Mouse (Mus musculus): ENCODE data around the gene Tmbim7. TPM values are rescaled to one million over a fixed set of nuclear protein-coding genes. Genes with fewer than 3 reads are reported as not detected.
"Not testable (repeated sequence)": the region's sequence is repeated elsewhere in the genome, so short reads cannot be mapped to it uniquely, and the experiment has no call there.

The Tmbim7 gene
- total RNA-seq (2021) (not detected), polyA plus RNA-seq (2012; rRNA removed) (not detected in 2 replicates)
- long read RNA-seq: 0 reads

GRCm38 (mm10) chr5:3650881-3651280, at the start of gene Tmbim7:
Gene Tmbim7, plus strand, starts transcription at chr5:3651181.
- DNase-seq: no peak

DNA sequence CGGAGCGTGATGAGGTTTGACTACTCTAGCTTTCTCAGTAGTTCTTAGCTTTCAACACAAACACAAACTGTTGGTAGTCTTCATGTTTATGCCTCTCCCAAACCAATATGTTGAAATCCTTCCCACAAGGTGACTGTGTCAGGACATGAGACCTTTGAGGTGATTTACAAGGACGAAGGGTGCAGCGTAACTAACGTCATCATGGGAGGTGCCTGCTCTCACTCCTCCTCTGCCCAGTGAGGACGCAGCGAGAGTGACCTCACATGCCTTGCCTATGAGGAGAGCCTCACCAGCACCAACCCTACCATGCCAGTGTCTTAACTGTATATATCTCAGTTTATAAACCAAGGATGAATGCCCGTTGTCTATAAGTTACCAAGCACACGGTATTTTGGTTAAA, 43.9 kb upstream of the Tmbim7 start:
- peak; percentile 59 for DNase-seq

DNA sequence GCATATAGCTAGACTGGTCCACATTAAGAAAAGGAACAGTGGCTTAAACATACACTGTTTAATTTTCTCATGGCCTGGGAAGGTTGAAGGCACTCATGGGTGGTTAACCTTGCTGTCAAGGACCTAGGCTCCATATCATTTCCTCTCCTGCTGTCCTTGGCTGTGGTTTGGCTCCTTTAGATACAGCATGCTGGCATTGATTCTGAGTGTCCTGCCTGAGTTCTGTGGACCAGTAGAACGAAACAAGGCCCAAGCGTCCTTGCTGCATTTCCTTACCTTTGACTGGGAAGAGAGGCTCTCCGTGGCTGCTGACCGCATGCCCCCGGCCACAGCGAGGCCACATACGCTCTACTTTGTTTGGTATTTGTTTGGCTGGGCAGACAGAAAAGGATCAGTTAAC, 41.7 kb upstream of the Tmbim7 start:
- peak; percentile 58 for DNase-seq

GRCm38 (mm10) chr5:3611835-3612234, 39.1 kb upstream of the Tmbim7 start:
- DNase-seq: not testable (repeated sequence)

DNA sequence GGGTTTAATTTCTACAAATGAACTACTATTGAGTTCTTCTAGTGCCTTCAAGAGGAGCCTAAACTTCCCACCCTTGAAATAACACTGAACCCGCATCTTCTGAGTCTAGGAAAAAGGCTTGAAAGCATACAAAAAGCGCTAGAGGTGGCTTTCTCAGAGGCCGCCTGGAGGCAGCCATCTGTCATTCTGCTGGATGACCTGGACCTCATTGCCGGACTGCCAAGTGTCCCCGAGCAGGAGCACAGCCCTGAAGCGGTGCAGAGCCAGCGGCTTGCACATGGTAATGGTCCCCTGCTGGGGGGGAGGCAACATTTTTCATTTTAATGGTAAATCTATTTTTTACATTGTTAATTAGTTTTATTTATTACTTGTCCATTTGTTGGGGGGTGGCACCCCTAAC, 30.5 kb upstream of the Tmbim7 start:
- no peak for DNase-seq

DNA sequence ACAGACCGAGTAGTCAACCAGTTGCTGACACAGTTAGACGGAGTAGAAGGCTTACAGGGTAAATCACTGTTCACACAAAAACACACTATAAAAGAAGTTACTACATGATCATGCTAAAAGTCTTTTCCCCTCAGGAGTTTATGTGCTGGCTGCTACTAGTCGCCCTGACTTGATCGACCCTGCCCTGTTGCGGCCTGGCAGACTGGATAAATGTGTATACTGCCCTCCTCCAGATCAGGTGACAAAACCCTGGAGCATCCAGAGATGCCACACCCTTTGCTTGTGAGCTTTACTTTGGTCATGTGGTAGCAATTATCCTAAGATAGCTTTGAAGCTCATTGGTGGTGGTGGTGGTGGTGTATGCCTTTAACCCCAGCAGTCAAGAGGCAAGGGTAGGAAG, 20.9 kb upstream of the Tmbim7 start:
- DNase-seq: no peak

DNA sequence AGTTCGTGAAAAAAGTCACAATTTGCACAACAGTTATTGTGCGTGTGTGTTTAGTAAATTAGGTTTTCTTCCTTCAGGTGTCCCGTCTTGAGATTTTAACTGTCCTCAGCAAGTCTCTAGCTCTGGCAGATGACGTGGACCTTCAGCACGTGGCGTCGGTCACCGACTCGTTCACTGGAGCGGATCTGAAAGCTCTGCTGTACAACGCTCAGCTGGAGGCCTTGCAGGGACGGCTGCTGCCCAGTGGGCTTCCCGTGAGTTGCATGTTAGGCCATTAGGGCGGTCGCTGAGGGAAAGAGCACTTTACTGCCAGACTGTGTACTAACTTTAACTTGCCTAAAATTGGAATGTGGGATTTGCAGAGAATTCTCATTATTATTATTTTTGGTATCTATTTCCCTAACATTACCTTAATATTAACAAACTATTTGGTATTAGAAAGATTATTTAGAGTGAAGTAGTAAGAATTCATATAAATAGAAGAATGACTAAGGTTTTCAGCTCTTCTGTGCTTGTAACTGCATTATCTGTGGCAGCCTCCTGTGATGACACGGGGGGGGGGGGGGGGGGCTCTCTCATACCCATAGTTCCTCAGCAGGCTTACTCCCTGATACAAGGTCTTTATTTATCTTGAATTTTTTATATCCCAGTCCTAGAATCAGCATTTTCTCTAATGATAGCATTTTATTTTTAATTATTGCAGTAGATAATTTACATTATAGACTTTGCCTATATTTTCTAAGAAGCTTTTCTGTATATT, 19.3 kb upstream of the Tmbim7 start:
- no peak for DNase-seq

GRCm38 (mm10) chr5:3632285-3632684, 18.7 kb upstream of the Tmbim7 start:
- no peak for DNase-seq

GRCm38 (mm10) chr5:3633315-3633714, 17.7 kb upstream of the Tmbim7 start:
- no peak for DNase-seq

- DNase-seq: no peak
Observed at GRCm38 (mm10) chr5:3633951-3634350, 17.0 kb upstream of the Tmbim7 start.

GRCm38 (mm10) chr5:3635286-3635685, 15.7 kb upstream of the Tmbim7 start:
- no peak for DNase-seq

DNA sequence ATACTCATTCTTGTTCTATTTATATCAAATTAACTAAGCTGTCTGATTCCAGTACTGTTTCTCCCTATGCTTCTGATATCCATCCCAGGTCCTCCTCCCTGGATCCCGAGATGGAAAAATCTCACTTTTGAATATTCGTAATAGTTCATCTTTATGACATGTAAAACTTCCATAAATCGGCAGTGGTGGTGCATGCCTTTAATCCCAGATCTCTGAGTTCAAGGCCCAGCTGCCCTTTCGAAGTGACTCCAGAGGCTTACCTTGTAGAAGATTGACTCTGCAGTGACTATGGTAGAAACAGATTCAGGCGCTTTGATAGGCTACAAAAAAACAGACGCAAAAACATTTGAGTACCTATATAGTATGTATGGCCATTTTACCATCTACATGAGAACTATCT, 6.4 kb upstream of the Tmbim7 start:
- DNase-seq: peak; percentile 22

GRCm38 (mm10) chr5:3645326-3645725, 5.7 kb upstream of the Tmbim7 start:
- no peak for DNase-seq

DNA sequence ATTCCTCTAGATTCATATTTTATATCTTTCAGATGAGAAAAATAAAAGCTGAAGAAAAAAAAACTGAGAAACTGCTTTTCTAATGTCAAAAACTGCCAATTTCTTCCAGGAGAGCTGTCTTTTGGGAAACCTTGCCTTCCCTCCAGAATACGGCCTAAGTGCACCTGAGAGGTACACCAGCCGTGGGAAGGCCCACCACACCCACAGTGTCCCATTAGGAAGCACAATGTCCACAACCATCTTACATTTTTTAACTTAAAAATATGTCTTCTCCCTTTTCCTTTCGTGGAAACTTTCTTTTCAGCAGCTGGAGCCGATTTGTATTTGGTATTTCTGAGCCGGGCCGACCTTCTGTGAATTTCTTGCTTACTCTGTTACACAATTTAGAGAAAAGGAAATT, 4.4 kb upstream of the Tmbim7 start:
- no peak for DNase-seq

- DNase-seq: peak; percentile 73
Observed at GRCm38 (mm10) chr5:3646991-3647707, 3.8 kb upstream of the Tmbim7 start.

DNA sequence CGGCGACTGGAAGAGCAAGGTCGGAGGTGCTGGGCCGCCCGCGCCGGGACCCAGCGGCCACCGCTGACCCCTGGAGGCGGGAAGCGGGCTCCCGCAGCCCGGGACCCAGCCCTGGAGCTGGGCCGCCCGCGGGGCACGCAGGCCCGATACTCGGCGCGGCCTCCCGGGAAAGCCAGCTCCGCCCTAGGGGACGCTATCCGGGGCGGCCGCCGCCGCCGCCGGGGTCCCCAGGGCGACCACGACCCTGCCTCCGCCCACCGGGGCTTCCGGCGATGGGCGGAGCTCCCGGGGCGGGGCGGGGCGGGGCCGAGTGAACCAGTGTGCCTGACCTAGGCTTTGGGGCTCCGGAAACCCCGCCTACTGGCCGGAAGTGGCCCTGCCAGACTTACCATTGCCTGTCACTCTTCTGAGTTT, 3.3 kb upstream of the Tmbim7 start:
- peak; percentile 93 for DNase-seq

DNA sequence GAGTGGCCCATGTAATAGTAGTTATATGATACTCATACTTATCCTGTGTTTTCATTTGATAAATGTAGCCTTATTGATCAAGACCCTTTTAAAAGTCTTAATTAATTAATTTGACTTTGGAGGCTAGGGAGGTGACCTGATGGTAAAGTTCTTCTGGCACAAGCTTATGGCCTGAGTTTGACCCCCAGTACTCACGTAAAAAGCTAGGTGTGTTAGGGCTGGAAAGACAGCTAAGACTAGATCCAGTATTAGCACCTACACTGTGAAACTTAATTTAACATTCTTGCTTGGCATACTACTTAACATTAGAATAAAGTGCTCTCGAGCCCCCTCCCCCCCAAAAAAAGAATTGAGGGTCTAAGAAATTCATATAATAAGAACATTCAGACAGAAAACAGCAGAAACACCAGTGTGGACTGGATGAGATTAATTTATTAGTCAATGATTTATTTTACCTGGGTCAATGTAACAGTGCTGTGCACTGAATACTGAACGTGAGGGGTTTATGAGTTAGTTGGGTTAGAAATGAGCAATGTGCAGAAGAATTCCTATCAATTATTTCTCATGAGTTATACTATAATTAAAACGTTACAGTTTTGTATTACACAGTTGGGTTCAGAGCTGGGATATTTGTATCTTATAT, 2.7 kb upstream of the Tmbim7 start:
- no peak for DNase-seq

GRCm38 (mm10) chr5:3648849-3649210, 2.2 kb upstream of the Tmbim7 start:
- no peak for DNase-seq

- DNase-seq: no peak
Observed at GRCm38 (mm10) chr5:3651621-3652020, 640 bp downstream of the Tmbim7 start.

- not testable (repeated sequence) for DNase-seq
Observed at GRCm38 (mm10) chr5:3652903-3653575, 2.1 kb downstream of the Tmbim7 start.

- DNase-seq: no peak
Observed at GRCm38 (mm10) chr5:3653801-3654200, 2.8 kb downstream of the Tmbim7 start.

DNA sequence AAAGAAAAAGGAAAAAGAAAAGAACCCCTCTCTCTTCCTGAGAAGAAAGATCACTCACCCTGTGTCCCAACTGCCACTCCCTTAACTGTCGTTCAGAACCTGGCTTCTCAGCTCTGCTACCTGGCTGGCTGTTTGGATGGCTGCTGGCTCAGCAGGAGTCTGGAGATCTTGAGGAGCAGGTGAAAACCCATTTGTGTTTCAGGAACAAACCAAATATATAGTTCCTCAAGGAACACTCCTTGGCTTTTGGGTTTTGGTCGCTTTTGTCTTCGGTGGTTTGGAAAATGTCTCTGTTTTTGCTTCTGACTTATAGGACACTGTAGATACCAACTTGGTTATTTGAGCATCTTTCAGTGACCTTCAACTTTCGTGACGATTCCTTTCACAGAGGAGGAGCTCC, 6.1 kb downstream of the Tmbim7 start, which contains the start of gene Gatad1:
Gene Gatad1, minus strand, starts transcription at position 101 of the 400 bp plus-strand sequence.
- DNase-seq: no peak

Measured in adrenal gland, adult 2 months (tissue).